Mouse (Mus musculus) kidney, embryonic 16.5 days (tissue): Measurements from ENCODE around the gene Mib2. TPM values are rescaled to one million over a fixed set of nuclear protein-coding genes. Genes with fewer than 3 reads are reported as not detected.
A peak's percentile ranks its signal among the peaks of the same experiment; 100 is the strongest.
"Not testable (repeated sequence)": the region's sequence is repeated elsewhere in the genome, so short reads cannot be mapped to it uniquely, and the experiment has no call there.

Experiments used
- ATAC-seq: fragments of 200-750 bp; cut with Nextera tagmentation; 2 replicates; pipeline ENCODE4 v1.8.0; 2017; ENCODE audit warnings: moderate TSS enrichment; ENCODE audit not compliant: low FRiP score, low TSS enrichment
- H3K27ac ChIP-seq: fragments of 300-500 bp; sonication (generic); 2 replicates; pipeline ENCODE4 v1.5.1; 2014; ENCODE audit warnings: low read length
- H3K27me3 ChIP-seq: fragments of 300-500 bp; sonication (generic); 2 replicates; pipeline ENCODE4 v1.6.1; 2014; ENCODE audit warnings: low read length, control low read depth, mixed read lengths; ENCODE audit not compliant: insufficient read depth
- H3K36me3 ChIP-seq: fragments of 300-500 bp; sonication (generic); 2 replicates; pipeline ENCODE4 v1.6.1; 2014; ENCODE audit warnings: low read length, control low read depth, mixed read lengths; ENCODE audit not compliant: insufficient read depth
- H3K4me1 ChIP-seq: fragments of 300-500 bp; sonication (generic); 2 replicates; pipeline ENCODE4 v1.6.1; 2014; ENCODE audit warnings: low read length, control low read depth, mixed read lengths; ENCODE audit not compliant: insufficient read depth
- H3K4me2 ChIP-seq: fragments of 300-500 bp; sonication (generic); replicated peaks from 2 replicates; pipeline ENCODE4 v1.6.1; 2014; ENCODE audit warnings: low read depth, low read length
- H3K4me3 ChIP-seq: fragments of 300-500 bp; sonication (generic); 2 replicates; pipeline ENCODE4 v1.5.1; 2014; ENCODE audit warnings: mild to moderate bottlenecking, low read length
- H3K9ac ChIP-seq: fragments of 300-500 bp; sonication (generic); replicated peaks from 2 replicates; pipeline ENCODE4 v1.6.1; 2014; ENCODE audit warnings: low read length
- H3K9me3 ChIP-seq: fragments of 300-500 bp; sonication (generic); 2 replicates; pipeline ENCODE4 v1.6.1; 2016; ENCODE audit warnings: low read length, control low read depth
- WGBS: fragments of 180-500 bp; shearing (Covaris S2); extraction: QIAGEN DNeasy Blood & Tissue Kit; methylation state at CpG from one replicate; pipeline ENCODE4 v1.1.7; 2014; 5-methylcytosine and 5-hydroxymethylcytosine counted together
- polyA plus RNA-seq: library from polyadenylated mRNA; unstranded; fragments of >200 nt; fragmentation: Nextera tagmentation; extraction: Ambion mirVana; gene quantifications from 2 replicates; pipeline ENCODE4 v1.2.1, GENCODE M21; 2015

Gene Mib2
- polyA plus RNA-seq, 1 experiment from 2014 or later, result 34.1 TPM

DNA sequence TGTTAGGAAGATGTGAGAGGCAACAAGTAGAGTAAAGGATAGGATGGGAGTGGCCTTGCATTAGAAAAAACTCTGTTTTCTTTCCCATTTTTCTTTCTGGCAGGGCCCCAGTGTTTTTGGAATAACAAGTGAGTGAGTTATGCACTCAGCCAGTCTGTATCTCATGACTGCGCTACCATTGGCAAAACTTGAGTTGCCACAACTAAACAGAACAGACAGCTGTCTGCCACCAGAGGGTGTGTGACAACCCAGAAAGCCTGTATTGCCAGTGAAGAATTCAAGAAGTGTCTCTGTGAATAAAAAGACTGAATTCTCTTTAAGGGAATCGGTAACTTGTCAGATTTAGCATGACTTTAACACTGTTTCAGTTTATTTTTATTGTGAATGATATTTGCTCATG, 7.0 kb upstream of the Mib2 start:
- Histone ChIP-seq H3K9ac (no peak overlapping the region), H3K27ac (no peak overlapping the region), H3K4me2 (no peak overlapping the region), H3K4me1 (no peaks in the 10 kb centered on the region), H3K27me3 (no peaks in the 10 kb centered on the region), H3K9me3 (no peaks in the 10 kb centered on the region), H3K4me3 (no peak overlapping the region), H3K36me3 (no peaks in the 10 kb centered on the region)
- no peak for ATAC-seq
- WGBS, result 86% methylated on average over 2 of the region's 2 CpGs

DNA sequence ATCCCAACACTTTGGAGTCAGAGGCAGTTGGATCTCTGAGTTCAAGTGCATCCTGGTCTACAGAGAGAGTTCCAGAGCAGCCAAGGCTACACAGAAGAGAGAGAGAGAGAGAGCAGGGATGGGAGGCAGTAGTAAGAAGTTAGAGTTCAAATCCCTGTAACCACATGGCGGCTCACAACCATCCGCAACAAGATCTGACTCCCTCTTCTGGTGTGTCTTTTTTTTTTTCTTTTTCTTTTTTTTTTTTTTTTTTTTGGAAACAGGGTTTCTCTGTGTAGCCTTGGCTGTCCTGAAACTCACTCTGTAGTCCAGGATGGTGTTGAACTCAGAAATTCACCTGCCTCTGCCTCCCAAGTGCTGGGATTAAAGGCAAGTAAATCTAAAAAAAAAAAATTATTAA, 3.1 kb upstream of the Mib2 start:
- no peak overlapping the region for H3K4me2 ChIP-seq
- WGBS, result 54% methylated on average over 2 of the region's 2 CpGs
- H3K27ac ChIP-seq, result no peak overlapping the region
- no peak overlapping the region for H3K4me3 ChIP-seq
- H3K9ac ChIP-seq, result no peak overlapping the region
- ATAC-seq, result no peak
- no peaks in the 10 kb centered on the region for H3K9me3 ChIP-seq
- peaks cover 7% of the 10 kb centered on the region for H3K4me1 ChIP-seq
- no peaks in the 10 kb centered on the region for H3K27me3 ChIP-seq
- no peaks in the 10 kb centered on the region for H3K36me3 ChIP-seq

DNA sequence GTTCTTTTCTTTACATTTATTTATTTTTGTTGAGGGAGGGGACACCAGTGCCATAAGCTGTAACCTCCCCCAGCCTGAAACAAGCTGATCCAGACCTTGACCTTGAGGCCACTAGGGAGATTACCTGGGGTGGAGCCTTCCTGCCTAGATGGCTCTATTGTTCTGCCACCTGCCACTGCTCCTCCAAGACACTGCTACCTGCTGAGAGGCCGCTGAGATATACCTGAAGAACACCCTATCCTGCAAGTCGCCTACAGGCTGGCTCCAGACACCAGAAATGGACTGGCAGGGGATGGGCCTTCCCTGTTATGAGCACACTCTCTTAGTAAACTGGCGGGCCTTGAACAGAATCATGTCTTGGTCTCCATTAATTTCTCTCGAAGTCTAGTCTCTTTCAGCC, 1.2 kb upstream of the Mib2 start:
- WGBS, result 74% methylated on average over 4 of the region's 4 CpGs
- H3K27me3 ChIP-seq, H3K9ac ChIP-seq, H3K27ac ChIP-seq, ATAC-seq, H3K9me3 ChIP-seq, H3K4me2 ChIP-seq, H3K4me3 ChIP-seq, H3K4me1 ChIP-seq, H3K36me3 ChIP-seq: not testable (repeated sequence)

DNA sequence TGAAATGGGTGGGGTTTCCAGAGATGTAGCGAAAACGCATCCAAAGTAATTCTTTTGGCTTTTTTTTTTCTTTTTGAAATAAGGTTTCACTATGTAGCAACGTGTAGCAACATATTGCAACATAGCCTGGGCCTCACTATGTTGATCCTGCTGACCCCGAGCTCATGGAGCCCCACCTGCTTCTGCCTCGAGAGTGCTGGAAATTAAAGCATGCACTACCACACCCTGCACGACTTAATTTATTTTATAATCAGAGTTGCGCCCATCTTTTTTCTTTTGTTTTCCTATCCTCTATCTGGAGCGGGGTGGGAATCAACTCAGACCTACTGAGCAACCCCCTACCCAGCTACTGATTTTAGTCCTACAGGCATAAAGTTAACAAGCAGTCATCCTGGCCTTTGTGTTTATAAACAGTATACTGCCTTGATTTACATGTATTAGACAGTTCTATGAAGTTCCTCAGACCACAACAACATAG, 639 bp upstream of the Mib2 start:
- Histone ChIP-seq H3K4me1 (peaks cover 7% of the 10 kb centered on the region), H3K4me2 (peak overlapping the region; percentile 93), H3K27me3 (no peaks in the 10 kb centered on the region), H3K4me3 (peak overlapping the region; percentile 95), H3K9me3 (no peaks in the 10 kb centered on the region), H3K27ac (no peak overlapping the region), H3K36me3 (0 out of 2 replicates have a peak, but pooled peaks cover 2% of the 10 kb centered on the region), H3K9ac (peak overlapping the region; percentile 91; the same call in 1 of the 2 replicates)
- 1% methylated on average over 8 of the region's 8 CpGs for WGBS
- peak; percentile 14; the same call in 1 of the 2 replicates for ATAC-seq

DNA sequence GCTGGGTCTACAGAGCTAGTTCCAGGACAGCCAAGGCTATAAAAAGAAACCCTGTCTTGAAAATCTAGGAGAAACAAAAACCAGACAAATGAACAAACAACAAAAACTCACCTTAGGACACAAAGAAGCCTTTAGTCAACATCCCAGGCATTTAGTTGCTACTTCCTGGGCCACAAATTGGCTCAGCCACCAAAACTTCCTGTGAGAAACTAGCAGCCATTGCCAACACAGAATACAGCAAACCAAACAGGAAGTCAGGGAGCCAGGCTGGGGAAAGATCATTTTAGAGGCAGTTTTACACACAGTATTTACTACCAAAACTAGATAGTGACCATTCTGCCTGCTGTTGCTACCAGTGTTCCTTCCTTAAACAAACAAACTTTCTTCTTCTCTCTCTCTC, 2.1 kb downstream of the Mib2 start:
- no peak overlapping the region for H3K9ac ChIP-seq
- H3K4me3 ChIP-seq, result no peak overlapping the region
- peaks cover 7% of the 10 kb centered on the region for H3K4me1 ChIP-seq
- no peaks in the 10 kb centered on the region for H3K9me3 ChIP-seq
- no peak overlapping the region for H3K4me2 ChIP-seq
- no peaks in the 10 kb centered on the region for H3K27me3 ChIP-seq
- peaks cover 5% of the 10 kb centered on the region; the same call in 1 of the 2 replicates for H3K36me3 ChIP-seq
- ATAC-seq, result no peak
- H3K27ac ChIP-seq, result 0 out of 2 replicates have a peak overlapping the region, but pooled peaks have one; percentile 29

DNA sequence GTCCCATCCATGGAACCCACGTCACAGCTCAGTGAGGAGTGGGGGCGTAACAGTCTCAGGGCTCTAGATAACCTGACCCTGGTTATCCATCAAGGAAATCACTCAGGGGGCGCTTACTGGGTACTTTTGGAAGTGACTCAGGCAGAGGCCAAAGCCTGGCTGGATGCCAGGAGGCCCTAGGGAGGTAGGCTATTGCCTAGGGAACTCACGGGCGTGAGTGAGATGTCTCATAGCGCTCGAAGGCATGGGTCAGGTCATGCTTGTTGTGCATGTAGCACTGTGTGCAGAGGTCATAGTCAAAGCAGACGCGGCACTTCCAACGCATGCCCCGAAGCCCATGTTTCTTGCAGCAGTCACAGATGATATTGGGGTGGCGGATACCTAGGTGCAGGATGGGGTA, 8.4 kb downstream of the Mib2 start:
- Histone ChIP-seq H3K4me1 (no peaks in the 10 kb centered on the region), H3K4me3 (no peak overlapping the region), H3K36me3 (peaks cover 8% of the 10 kb centered on the region; the same call in 1 of the 2 replicates), H3K27ac (no peak overlapping the region), H3K9me3 (no peaks in the 10 kb centered on the region), H3K4me2 (no peak overlapping the region), H3K27me3 (no peaks in the 10 kb centered on the region), H3K9ac (no peak overlapping the region)
- WGBS, result 75% methylated on average over 12 of the region's 12 CpGs
- no peak for ATAC-seq

DNA sequence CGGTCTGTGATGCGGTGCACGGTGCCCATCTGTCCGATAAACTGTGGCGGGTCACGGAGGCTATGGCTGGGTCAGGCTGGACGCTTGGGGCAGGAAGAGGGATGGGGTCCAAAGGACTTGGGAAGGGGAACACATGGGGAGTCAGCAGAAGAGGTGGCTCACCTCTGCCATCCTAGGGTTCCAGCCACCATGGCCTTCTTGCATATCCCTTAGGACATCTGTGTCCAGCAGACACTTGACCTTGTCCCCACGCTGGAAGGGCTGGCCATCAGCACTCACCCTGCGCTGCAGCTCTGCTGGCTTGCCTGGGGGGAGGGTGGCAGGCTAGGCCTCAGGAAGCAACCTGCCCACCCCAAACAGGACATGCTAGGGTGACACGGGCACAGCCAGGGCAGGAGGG, 10.0 kb downstream of the Mib2 start:
- no peak overlapping the region for H3K27ac ChIP-seq
- no peak overlapping the region for H3K4me2 ChIP-seq
- H3K36me3 ChIP-seq, result peaks cover 4% of the 10 kb centered on the region; the same call in 1 of the 2 replicates
- H3K9me3 ChIP-seq, result no peaks in the 10 kb centered on the region
- H3K4me3 ChIP-seq, result no peak overlapping the region
- H3K4me1 ChIP-seq, result peaks cover 14% of the 10 kb centered on the region
- 95% methylated on average over 9 of the region's 10 CpGs for WGBS
- peaks cover 1% of the 10 kb centered on the region; the same call in 1 of the 2 replicates for H3K27me3 ChIP-seq
- H3K9ac ChIP-seq, result no peak overlapping the region
- ATAC-seq, result no peak

DNA sequence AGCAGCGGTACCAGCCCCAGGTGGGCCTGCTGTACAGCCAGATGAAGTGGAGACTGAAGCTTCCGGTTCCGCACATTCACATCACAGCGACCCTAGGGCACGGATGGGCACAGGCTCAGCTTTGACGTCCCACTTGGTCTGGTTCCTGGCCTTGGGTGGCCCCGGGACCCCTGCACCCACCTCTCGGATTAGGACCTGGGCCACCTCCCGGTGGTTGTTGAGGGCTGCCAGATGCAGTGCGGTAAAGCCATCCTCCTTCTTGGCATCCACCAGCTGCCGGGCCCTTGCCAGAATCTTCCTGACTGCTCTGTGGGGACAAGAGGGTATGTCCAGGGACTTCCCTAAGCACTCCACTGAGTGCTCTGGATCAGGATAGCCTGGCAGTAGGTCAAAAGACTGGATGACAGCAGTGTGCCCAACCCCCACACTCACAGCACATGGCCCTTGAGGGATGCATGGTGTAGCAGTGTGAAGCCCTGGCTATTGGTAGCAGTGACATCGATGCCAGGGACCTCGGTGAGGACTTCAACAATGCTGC, 12.7 kb downstream of the Mib2 start:
- Histone ChIP-seq H3K4me2 (no peak overlapping the region), H3K9ac (no peak overlapping the region), H3K36me3 (peaks cover 7% of the 10 kb centered on the region; the same call in 1 of the 2 replicates), H3K4me3 (no peak overlapping the region), H3K4me1 (peaks cover 39% of the 10 kb centered on the region), H3K27ac (no peak overlapping the region), H3K27me3 (peaks cover 15% of the 10 kb centered on the region), H3K9me3 (no peaks in the 10 kb centered on the region)
- 92% methylated on average over 13 of the region's 13 CpGs for WGBS
- no peak for ATAC-seq

DNA sequence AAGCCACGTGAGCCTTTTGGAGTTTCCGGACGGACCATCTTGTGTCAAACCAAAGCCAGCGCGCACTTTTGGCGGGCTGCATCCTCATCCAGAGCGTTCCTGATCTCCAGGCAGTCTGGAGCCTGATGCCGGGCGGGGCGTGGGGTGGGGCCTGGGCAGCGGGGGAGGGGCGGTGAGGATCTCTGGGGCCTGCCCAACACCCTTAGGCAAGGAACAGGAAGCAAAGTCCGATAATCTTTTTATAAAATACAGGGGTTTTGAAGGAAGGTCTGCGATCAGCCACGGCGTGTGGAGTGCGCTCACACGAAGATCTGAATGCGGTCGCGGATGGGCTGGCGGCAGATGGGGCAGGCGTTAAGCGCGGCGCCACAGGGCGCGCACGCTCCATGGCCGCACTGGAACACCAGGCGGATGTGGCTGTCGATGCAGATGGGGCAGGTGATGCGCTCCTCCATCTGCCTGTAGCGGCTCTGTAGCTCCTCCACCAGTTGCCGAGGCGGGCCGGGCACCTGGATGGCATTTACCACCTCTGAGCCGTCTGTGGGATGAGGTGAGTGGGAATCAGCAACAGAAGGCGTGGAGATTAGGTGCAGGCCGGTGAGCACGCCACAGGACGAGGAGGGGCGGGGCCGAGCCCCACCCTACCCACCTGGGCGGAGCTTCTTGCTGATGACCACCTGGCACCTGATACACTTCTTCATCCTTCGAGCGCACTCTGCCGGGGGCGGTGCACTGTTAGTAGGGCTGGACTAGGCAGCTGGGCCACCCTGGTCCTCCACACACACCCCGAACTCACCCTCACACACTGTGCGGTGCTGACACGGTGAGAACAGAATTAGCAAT, 14.3 kb downstream of the Mib2 start:
- Histone ChIP-seq H3K4me2 (peak overlapping the region; percentile 71), H3K27me3 (peaks cover 15% of the 10 kb centered on the region), H3K36me3 (peaks cover 22% of the 10 kb centered on the region), H3K9me3 (no peaks in the 10 kb centered on the region), H3K4me3 (peak overlapping the region; percentile 53), H3K27ac (no peak overlapping the region), H3K9ac (peak overlapping the region; percentile 73), H3K4me1 (peaks cover 43% of the 10 kb centered on the region)
- peak; percentile 57; the same call in 1 of the 2 replicates for ATAC-seq
- 2% methylated on average over 52 of the region's 52 CpGs for WGBS

DNA sequence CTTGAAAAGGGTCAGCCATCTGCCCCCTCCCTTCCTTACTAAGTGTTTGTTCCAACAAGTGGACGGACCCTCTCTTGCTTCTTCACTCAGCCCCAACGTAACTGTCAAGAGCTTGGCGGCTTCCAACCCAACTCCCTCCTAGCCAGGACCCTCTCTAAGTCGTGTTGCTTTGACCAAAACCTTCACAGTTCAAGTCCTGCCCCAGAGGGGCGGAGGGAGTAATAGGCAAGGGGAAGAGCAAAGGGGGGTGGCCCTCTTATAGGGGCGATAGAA, 14.9 kb downstream of the Mib2 start:
- peak overlapping the region; percentile 71 for H3K4me2 ChIP-seq
- 0% methylated on average over 6 of the region's 6 CpGs for WGBS
- peaks cover 25% of the 10 kb centered on the region for H3K36me3 ChIP-seq
- no peaks in the 10 kb centered on the region for H3K9me3 ChIP-seq
- H3K27me3 ChIP-seq, result peaks cover 15% of the 10 kb centered on the region
- H3K27ac ChIP-seq, result no peak overlapping the region
- peaks cover 43% of the 10 kb centered on the region for H3K4me1 ChIP-seq
- peak overlapping the region; percentile 73 for H3K9ac ChIP-seq
- H3K4me3 ChIP-seq, result peak overlapping the region; percentile 53
- ATAC-seq, result 0 out of 2 replicates have a peak, but pooled peaks have one; percentile 3
